Mouse (Mus musculus) CH12.LX (cell line): ENCODE results near the gene Emc4. TPM values are rescaled to one million over a fixed set of nuclear protein-coding genes. Genes with fewer than 3 reads are reported as not detected.

Source experiments
- DNase-seq: peaks from one replicate; pipeline ENCODE4 v3.0.0-alpha.2; 2013; ENCODE audit errors: extremely low read depth
- H3K27ac ChIP-seq: 2 replicates; pipeline ENCODE4 v1.5.1; 2012; ENCODE audit warnings: low read depth, mild to moderate bottlenecking, control low read depth, moderate library complexity; ENCODE audit not compliant: insufficient read depth
- H3K27me3 ChIP-seq: replicated peaks from 2 replicates; pipeline ENCODE3; 2012; ENCODE audit warnings: inconsistent platforms
- H3K36me3 ChIP-seq, 2 experiments: replicated peaks in 1 of 2; 2 replicates each; pipeline versions ENCODE3 to v1.6.1; 2012; ENCODE audit warnings: inconsistent platforms in 1 of 2, low read length in 1 of 2, mild to moderate bottlenecking in 1 of 2, mixed read lengths in 1 of 2, moderate library complexity in 1 of 2; ENCODE audit not compliant: control insufficient read depth in 1 of 2, insufficient read depth in 1 of 2
- H3K4me1 ChIP-seq, 2 experiments: 2 replicates each; pipeline ENCODE4 v1.6.1; 2012; ENCODE audit warnings: inconsistent platforms in 1 of 2, moderate library complexity in 1 of 2; ENCODE audit not compliant: insufficient read depth in 2 of 2, control insufficient read depth in 1 of 2
- H3K4me2 ChIP-seq: 2 replicates; pipeline ENCODE4 v1.6.1; 2012; ENCODE audit warnings: low read depth, mild to moderate bottlenecking, control low read depth; ENCODE audit not compliant: poor library complexity, insufficient read depth, severe bottlenecking
- H3K4me3 ChIP-seq, 3 experiments: fragments of 150-350 bp in 1 of 3; sonication (generic) in 1 of 3; replicated peaks in 1 of 3; 2 replicates each; pipeline versions ENCODE3 to v1.5.1; 2011 to 2012; ENCODE audit warnings: low read depth in 2 of 3, low read length in 2 of 3, mild to moderate bottlenecking in 2 of 3, moderate library complexity in 2 of 3, control low read depth in 1 of 3, improper control_type of control experiment in 1 of 3, inconsistent platforms in 1 of 3, mixed read lengths in 1 of 3; ENCODE audit not compliant: poor library complexity in 1 of 3
- H3K79me2 ChIP-seq: replicated peaks from 2 replicates; pipeline ENCODE4 v1.6.1; 2012; ENCODE audit warnings: mild to moderate bottlenecking, moderate library complexity; ENCODE audit not compliant: control insufficient read depth, poor library complexity, insufficient read depth, severe bottlenecking; ENCODE audit errors: extremely low read depth
- H3K9ac ChIP-seq: 2 replicates; pipeline ENCODE4 v1.6.1; 2012; ENCODE audit warnings: low read depth, mild to moderate bottlenecking, control low read depth, moderate library complexity; ENCODE audit not compliant: insufficient read depth
- H3K9me3 ChIP-seq: replicated peaks from 2 replicates; pipeline ENCODE3; 2012; ENCODE audit warnings: low read length, inconsistent platforms, mixed read lengths
- BHLHE40 ChIP-seq: IDR thresholded peaks from 2 replicates; pipeline ENCODE4 v1.6.1; 2011; ENCODE audit warnings: mild to moderate bottlenecking, low read depth, low read length, improper control_type of control experiment
- CHD1 ChIP-seq: IDR thresholded peaks from 2 replicates; pipeline ENCODE4 v1.6.1; 2012; ENCODE audit warnings: low read depth, low read length, improper control_type of control experiment, inconsistent platforms
- CHD2 ChIP-seq: IDR thresholded peaks from 2 replicates; pipeline ENCODE4 v1.6.1; 2011; ENCODE audit warnings: low read length, improper control_type of control experiment
- CTCF ChIP-seq, 2 experiments: IDR thresholded peaks in 1 of 2; conservative IDR thresholded peaks in 1 of 2; 2 replicates each; pipeline ENCODE4 v1.5.1; 2011 to 2012; ENCODE audit warnings: low read depth in 2 of 2, low read length in 2 of 2, improper control_type of control experiment in 1 of 2, inconsistent platforms in 1 of 2, mild to moderate bottlenecking in 1 of 2, moderate library complexity in 1 of 2
- E2F4 ChIP-seq: IDR thresholded peaks from 2 replicates; pipeline ENCODE4 v1.6.1; 2011; ENCODE audit warnings: low read depth, low read length, improper control_type of control experiment; ENCODE audit not compliant: insufficient replicate concordance
- GABPA ChIP-seq: IDR thresholded peaks from 2 replicates; pipeline ENCODE4 v1.6.1; 2012; ENCODE audit warnings: low read depth, low read length, improper control_type of control experiment, inconsistent platforms; ENCODE audit not compliant: insufficient replicate concordance
- HCFC1 ChIP-seq: IDR thresholded peaks from 2 replicates; pipeline ENCODE4 v1.6.1; 2012; ENCODE audit warnings: low read depth, mild to moderate bottlenecking, inconsistent platforms, low read length, improper control_type of control experiment
- IRF4 ChIP-seq: IDR thresholded peaks from 2 replicates; pipeline ENCODE4 v1.6.1; 2014; ENCODE audit warnings: low read depth, mild to moderate bottlenecking, inconsistent platforms, low read length, improper control_type of control experiment
- KAT2A ChIP-seq: IDR thresholded peaks from 2 replicates; pipeline ENCODE4 v1.6.1; 2012; ENCODE audit warnings: low read length, improper control_type of control experiment, inconsistent platforms; ENCODE audit not compliant: insufficient replicate concordance
- MEF2A ChIP-seq: IDR thresholded peaks from 2 replicates; pipeline ENCODE4 v1.6.1; 2014; ENCODE audit warnings: low read depth, mild to moderate bottlenecking, inconsistent platforms, low read length, improper control_type of control experiment, borderline replicate concordance
- MXI1 ChIP-seq: IDR thresholded peaks from 2 replicates; pipeline ENCODE4 v1.6.1; 2011; ENCODE audit warnings: mild to moderate bottlenecking, low read depth, low read length, improper control_type of control experiment
- NRF1 ChIP-seq: IDR thresholded peaks from 2 replicates; pipeline ENCODE4 v1.6.1; 2014; ENCODE audit warnings: low read depth, mild to moderate bottlenecking, inconsistent platforms, low read length, improper control_type of control experiment, moderate library complexity
- PAX5 ChIP-seq: IDR thresholded peaks from 2 replicates; pipeline ENCODE4 v1.6.1; 2012; ENCODE audit warnings: low read length, inconsistent platforms, mixed read lengths
- POLR2A ChIP-seq: IDR thresholded peaks from 2 replicates; pipeline ENCODE4 v1.6.1; 2011; ENCODE audit warnings: low read depth, mild to moderate bottlenecking, improper control_type of control experiment, low read length
- POLR2AphosphoS2 ChIP-seq: IDR thresholded peaks from 2 replicates; pipeline ENCODE4 v1.6.1; 2011; ENCODE audit warnings: low read depth, low read length, improper control_type of control experiment
- RCOR1 ChIP-seq: conservative IDR thresholded peaks from 2 replicates; pipeline ENCODE4 v1.6.1; 2012; ENCODE audit warnings: low read depth, mild to moderate bottlenecking, inconsistent platforms, low read length, improper control_type of control experiment
- SIN3A ChIP-seq: IDR thresholded peaks from 2 replicates; pipeline ENCODE4 v1.6.1; 2012; ENCODE audit warnings: low read length, improper control_type of control experiment, inconsistent platforms
- TBP ChIP-seq: conservative IDR thresholded peaks from 2 replicates; pipeline ENCODE4 v1.6.1; 2011; ENCODE audit warnings: low read depth, low read length, improper control_type of control experiment
- USF1 ChIP-seq: IDR thresholded peaks from 2 replicates; pipeline ENCODE4 v1.6.1; 2014; ENCODE audit warnings: low read depth, mild to moderate bottlenecking, inconsistent platforms, low read length, improper control_type of control experiment
- USF2 ChIP-seq: conservative IDR thresholded peaks from 2 replicates; pipeline ENCODE4 v1.6.1; 2011; ENCODE audit warnings: low read depth, low read length, improper control_type of control experiment
- ZKSCAN1 ChIP-seq: IDR thresholded peaks from 2 replicates; pipeline ENCODE4 v1.6.1; 2012; ENCODE audit warnings: low read depth, inconsistent platforms, low read length, improper control_type of control experiment, borderline replicate concordance
- ZNF384 ChIP-seq: IDR thresholded peaks from 2 replicates; pipeline ENCODE4 v1.6.1; 2012; ENCODE audit warnings: low read depth, low read length, improper control_type of control experiment, inconsistent platforms
- dilution Hi-C: fragments of 300-500 bp; cut with MboI; formaldehyde crosslinking; loops from 2 replicates; pipeline ENCODE4 v1.14.3; 2020; ENCODE audit warnings: low sequenced_read_pairs; ENCODE audit not compliant: extremely low pct_unique_long_range_greater_than_20kb, extremely low pct_ligation_motif_present
- in situ Hi-C: fragments of 300-500 bp; cut with MboI; formaldehyde crosslinking; loops from 3 replicates; pipeline ENCODE4 v1.14.3; 2019; ENCODE audit warnings: low sequenced_read_pairs, low pct_ligation_motif_present, low pct_unique_long_range_greater_than_20kb, mixed read lengths
- polyA plus RNA-seq: library from polyadenylated mRNA; unstranded; fragments of >175 nt; gene quantifications from 2 replicates; pipeline ENCODE4 v1.2.1, GENCODE M21; 2012; ENCODE audit warnings: low read depth; ENCODE audit not compliant: insufficient read length
- total RNA-seq, 2 experiments: library from RNA; depleted of rRNA; stranded (reverse); fragments of 300-350 nt in 1 of 2; fragments of >200 nt in 1 of 2; gene quantifications; 2 replicates each; pipeline ENCODE4 v1.2.3; 2012 to 2014

Emc4 gene
- total and polyA plus RNA-seq, 3 experiments, result 86.8 to 125 (median 108) TPM

GRCm38 (mm10) chr2:112393958-112394357 is 26.1 kb upstream of the Emc4 start:
- H3K4me1 ChIP-seq, result peaks cover 0 to 12% of the 10 kb centered on the region in 2 experiments; a peak in 2 of 4 replicates
- no peaks in the 10 kb centered on the region for H3K9me3 ChIP-seq
- H3K9ac ChIP-seq, result no peak overlapping the region
- TF ChIP-seq USF2 (no peak), HCFC1 (no peak), USF1 (no peak), KAT2A (no peak)
- H3K27ac ChIP-seq, result no peak overlapping the region
- peaks cover 0 to 16% of the 10 kb centered on the region in 2 experiments for H3K36me3 ChIP-seq
- DNase-seq, result no peak
- H3K27me3 ChIP-seq, result no peaks in the 10 kb centered on the region
- dilution Hi-C loops (no loop called here), in situ Hi-C loops (no loop called here)
- H3K79me2 ChIP-seq, result peaks cover 24% of the 10 kb centered on the region
- no peak overlapping the region for H3K4me2 ChIP-seq
- no peak overlapping the region for H3K4me3 ChIP-seq

- Histone ChIP-seq H3K27ac (no peak overlapping the region), H3K27me3 (no peaks in the 10 kb centered on the region), H3K9ac (no peak overlapping the region), H3K4me1 (peaks cover 0 to 12% of the 10 kb centered on the region in 2 experiments; a peak in 2 of 4 replicates), H3K4me3 (no peak overlapping the region), H3K9me3 (no peaks in the 10 kb centered on the region), H3K4me2 (no peak overlapping the region), H3K79me2 (peaks cover 32% of the 10 kb centered on the region), H3K36me3 (peaks cover 0 to 21% of the 10 kb centered on the region in 2 experiments)
- DNase-seq, result no peak
- in situ Hi-C loops (no loop called here), dilution Hi-C loops (no loop called here)
- TF ChIP-seq E2F4 (no peak), POLR2A (no peak), HCFC1 (no peak), CHD2 (no peak), CTCF (conservative IDR thresholded peaks at IDR 0.05 in 1 of 2, IDR thresholded peaks at IDR 0.05 in 1 of 2; ENCODE audit: low read depth in 2 of 2, low read length in 2 of 2) (no peak), PAX5 (no peak), MXI1 (no peak), BHLHE40 (no peak), TBP (no peak), IRF4 (no peak), NRF1 (no peak), MEF2A (no peak), SIN3A (no peak), GABPA (no peak), POLR2AphosphoS2 (no peak), CHD1 (no peak), ZNF384 (no peak), ZKSCAN1 (no peak), RCOR1 (no peak)
Measured at GRCm38 (mm10) chr2:112392689-112393088, 24.9 kb upstream of the Emc4 start.
